Mouse (Mus musculus) ES-E14 (cell line): ENCODE measurements around the gene Polm.

Experiments
- CHD2 ChIP-seq: IDR thresholded peaks from 2 replicates; pipeline ENCODE4 v1.6.1; 2014; ENCODE audit warnings: mild to moderate bottlenecking, low read depth, low read length, inconsistent platforms
- ZC3H11A ChIP-seq: IDR thresholded peaks from 2 replicates; pipeline ENCODE4 v1.6.1; 2012; ENCODE audit warnings: low read depth, mild to moderate bottlenecking, inconsistent platforms, low read length, borderline replicate concordance
- ZNF384 ChIP-seq: IDR thresholded peaks from 2 replicates; pipeline ENCODE4 v1.6.1; 2012; ENCODE audit warnings: low read depth, low read length, inconsistent platforms

DNA sequence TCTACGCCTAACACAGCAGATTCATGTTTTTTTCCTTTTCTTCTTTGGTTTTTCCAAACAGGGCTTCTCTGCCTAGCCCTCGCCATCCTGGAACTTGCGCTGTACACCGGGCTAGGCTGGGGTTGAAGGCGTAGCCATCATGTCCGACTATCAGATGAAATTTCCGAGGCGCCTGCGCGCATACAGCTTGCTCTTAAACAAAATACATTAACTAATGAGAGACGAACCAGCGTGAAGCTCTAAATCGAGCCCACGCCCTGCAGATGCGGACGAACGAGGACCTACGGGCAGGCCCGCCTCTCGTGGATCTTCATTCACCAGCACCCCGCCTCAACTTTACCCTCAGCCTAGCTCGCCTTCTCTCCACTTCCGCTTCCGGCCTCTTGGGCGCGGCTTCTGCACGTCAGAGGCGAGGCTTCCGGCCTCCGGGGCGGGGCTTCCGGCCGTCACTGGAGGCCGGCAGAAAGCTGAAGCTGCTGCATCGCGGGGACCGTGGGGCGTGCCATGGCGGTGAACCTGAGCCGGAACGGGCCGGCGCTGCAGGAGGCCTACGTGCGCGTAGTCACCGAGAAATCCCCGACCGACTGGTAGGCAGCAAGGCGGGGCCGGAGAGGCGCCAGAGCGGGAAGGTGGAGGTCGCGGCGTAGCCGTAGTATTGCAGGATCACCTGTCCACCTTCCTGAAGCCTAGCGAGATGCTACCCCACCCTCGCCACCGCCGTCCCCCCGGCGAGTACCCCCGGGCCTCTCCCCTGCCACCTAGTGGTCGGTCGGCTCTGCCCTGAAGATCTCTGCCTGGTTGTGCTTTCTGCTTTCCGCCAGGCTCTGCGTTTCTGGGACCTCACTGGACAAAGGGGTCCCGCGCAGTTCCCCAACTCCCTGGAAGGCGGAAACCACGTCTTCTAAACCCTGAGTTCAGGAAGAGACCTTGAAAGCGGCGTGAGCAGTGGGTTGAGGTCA is 49.5 kb downstream of the Polm start, which contains the start of gene Dbnl:
- TF ChIP-seq ZNF384, result no peak
- no peak for TF ChIP-seq CHD2
- TF ChIP-seq ZC3H11A, result no peak
